Mouse (Mus musculus) liver, embryonic 14.5 days (tissue): ENCODE measurements at regions not wholly inside any gene's neighbourhood (a gene's known extent, or its start where the extent isn't known, plus 50 kb on each side); places are given as distances from the start of the nearest gene placed in this dataset.
A peak's percentile ranks its signal among the peaks of the same experiment; 100 is the strongest.

Experiments
- ATAC-seq: fragments of 200-750 bp; cut with Nextera tagmentation; 2 replicates; pipeline ENCODE4 v1.8.0; 2017; ENCODE audit warnings: moderate number of reproducible peaks, mild to moderate bottlenecking, moderate library complexity; ENCODE audit not compliant: insufficient read depth
- DNase-seq, 3 experiments: peaks; one replicate each; pipeline ENCODE4 v3.0.0-alpha.2; 2012 to 2013; ENCODE audit warnings: low read depth in 3 of 3, low spot score in 3 of 3
- H3K27ac ChIP-seq: fragments of 300-500 bp; sonication (generic); 2 replicates; pipeline ENCODE4 v1.5.1; 2014; ENCODE audit warnings: moderate library complexity, mild to moderate bottlenecking, control low read depth, inconsistent platforms
- H3K27me3 ChIP-seq: fragments of 300-500 bp; sonication (generic); 2 replicates; pipeline ENCODE4 v1.6.1; 2014; ENCODE audit warnings: mild to moderate bottlenecking, low read length, moderate library complexity; ENCODE audit not compliant: control insufficient read depth, insufficient read depth
- H3K36me3 ChIP-seq: fragments of 300-500 bp; sonication (generic); replicated peaks from 2 replicates; pipeline ENCODE4 v1.6.1; 2014; ENCODE audit warnings: low read depth; ENCODE audit not compliant: control insufficient read depth, insufficient read depth
- H3K4me1 ChIP-seq, 2 experiments: fragments of 200-500 bp in 1 of 2; fragments of 300-500 bp in 1 of 2; sonication (generic) in 1 of 2; replicated peaks; 2 replicates each; pipeline ENCODE4 v1.6.1; 2012 to 2014; ENCODE audit warnings: antibody characterized with exemption in 1 of 2, inconsistent platforms in 1 of 2, low read length in 1 of 2; ENCODE audit not compliant: control insufficient read depth in 2 of 2, insufficient read depth in 2 of 2
- H3K4me2 ChIP-seq: fragments of 300-500 bp; sonication (generic); 2 replicates; pipeline ENCODE4 v1.6.1; 2014; ENCODE audit warnings: low read depth, mild to moderate bottlenecking, control low read depth, moderate library complexity
- H3K4me3 ChIP-seq, 2 experiments: fragments of 200-500 bp in 1 of 2; fragments of 300-500 bp in 1 of 2; sonication (generic) in 1 of 2; 2 replicates each; pipeline ENCODE4 v1.5.1; 2012 to 2014; ENCODE audit warnings: low read depth in 2 of 2, low read length in 2 of 2, mild to moderate bottlenecking in 2 of 2, control low read depth in 1 of 2, inconsistent platforms in 1 of 2, moderate library complexity in 1 of 2; ENCODE audit not compliant: insufficient read depth in 1 of 2
- H3K9ac ChIP-seq: fragments of 300-500 bp; sonication (generic); replicated peaks from 2 replicates; pipeline ENCODE4 v1.6.1; 2014; ENCODE audit warnings: mild to moderate bottlenecking, control low read depth, moderate library complexity
- H3K9me3 ChIP-seq: fragments of 300-500 bp; sonication (generic); 2 replicates; pipeline ENCODE4 v1.6.1; 2016; ENCODE audit warnings: low read length, mixed read lengths; ENCODE audit not compliant: control insufficient read depth
- CTCF ChIP-seq: IDR thresholded peaks from 2 replicates; pipeline ENCODE4 v1.5.1; 2016; ENCODE audit warnings: antibody characterized with exemption, low read depth, control low read depth
- EP300 ChIP-seq: IDR thresholded peaks from 2 replicates; pipeline ENCODE4 v1.6.1; 2016; ENCODE audit warnings: antibody characterized with exemption, low read depth
- WGBS: fragments of 180-500 bp; shearing (Covaris S2); extraction: QIAGEN DNeasy Blood & Tissue Kit; methylation state at CpG from one replicate; pipeline ENCODE4 v1.1.7; 2014; ENCODE audit not compliant: insufficient replicate concordance; 5-methylcytosine and 5-hydroxymethylcytosine counted together

DNA sequence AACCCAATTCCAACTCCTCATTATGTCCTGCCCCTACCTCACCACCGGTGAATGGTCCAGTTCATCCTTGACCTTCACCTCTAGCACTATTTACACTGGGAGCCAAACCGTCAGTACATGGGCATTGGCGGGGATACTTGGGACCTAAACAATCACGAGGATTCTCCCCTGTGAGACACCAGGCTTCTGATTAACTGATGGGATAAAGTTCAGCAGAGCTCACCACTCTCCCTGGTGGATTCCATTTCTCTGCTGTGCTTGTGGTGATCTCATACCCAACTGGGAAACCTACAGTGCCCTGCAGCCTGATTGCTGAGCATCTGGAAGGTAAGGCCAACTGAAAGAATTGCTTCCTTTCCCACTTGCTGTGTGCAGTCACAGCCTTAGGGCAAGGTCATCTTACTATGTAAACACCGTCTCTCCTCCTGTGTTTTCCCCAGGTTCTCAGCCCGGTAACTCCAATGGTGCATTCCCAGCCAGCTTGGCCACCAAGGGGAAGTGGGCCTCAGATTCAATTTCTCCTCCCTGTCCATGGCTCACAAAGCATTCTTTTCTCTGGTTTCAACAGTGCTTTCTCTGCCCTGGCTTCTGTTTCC, 125.0 kb upstream of the D7Ertd443e start:
- no peak overlapping the region for H3K27ac ChIP-seq
- 56% methylated on average over 6 of the region's 6 CpGs for WGBS
- ATAC-seq: no peak
- TF ChIP-seq CTCF (no peak), EP300 (no peak)
- H3K4me3 ChIP-seq: no peak overlapping the region
- H3K9ac ChIP-seq: no peak overlapping the region
- H3K9me3 ChIP-seq: no peaks in the 10 kb centered on the region
- no peaks in the 10 kb centered on the region; a peak in 1 of 4 replicates for H3K4me1 ChIP-seq
- no peaks in the 10 kb centered on the region for H3K36me3 ChIP-seq
- no peak overlapping the region for H3K4me2 ChIP-seq
- H3K27me3 ChIP-seq: no peaks in the 10 kb centered on the region
- no peak for DNase-seq

DNA sequence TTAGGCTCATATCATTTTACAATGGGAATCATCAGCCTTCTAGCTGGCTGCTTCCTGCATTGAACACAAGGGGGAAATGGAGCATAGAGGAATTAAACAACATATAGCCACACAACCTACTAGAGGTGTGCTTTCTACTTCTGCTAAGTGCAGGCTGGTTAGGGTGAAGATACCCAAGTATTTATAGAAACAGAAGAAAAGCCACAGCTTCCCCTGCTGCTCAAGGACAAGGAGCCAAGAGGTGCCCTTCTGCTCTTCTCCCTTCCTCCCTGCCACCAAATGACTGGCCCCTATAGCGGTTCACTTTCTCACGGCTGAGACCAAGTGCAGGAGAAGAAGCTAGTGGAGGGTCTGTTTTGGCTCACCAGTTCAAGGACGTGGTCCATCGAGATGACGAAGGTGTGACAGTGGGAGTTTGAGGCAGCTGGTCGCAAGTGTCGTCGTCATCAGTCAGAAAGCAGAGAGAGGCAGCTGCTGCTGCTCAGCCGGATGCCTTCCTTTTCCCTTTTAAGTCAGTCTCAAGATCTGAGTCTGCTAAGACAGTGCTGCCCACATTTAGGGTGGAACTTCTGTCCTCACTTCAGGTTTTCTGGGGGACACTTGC, 134.0 kb upstream of the D7Ertd443e start:
- Histone ChIP-seq H3K9me3 (no peaks in the 10 kb centered on the region), H3K4me1 (peaks cover 11 to 14% of the 10 kb centered on the region in 2 experiments), H3K27me3 (no peaks in the 10 kb centered on the region), H3K27ac (no peak overlapping the region), H3K9ac (no peak overlapping the region), H3K4me3 (no peak overlapping the region), H3K4me2 (no peak overlapping the region), H3K36me3 (no peaks in the 10 kb centered on the region)
- no peak for DNase-seq
- no peak for ATAC-seq
- WGBS: 27% methylated on average over 9 of the region's 9 CpGs
- no peak for TF ChIP-seq EP300
- TF ChIP-seq CTCF: no peak

DNA sequence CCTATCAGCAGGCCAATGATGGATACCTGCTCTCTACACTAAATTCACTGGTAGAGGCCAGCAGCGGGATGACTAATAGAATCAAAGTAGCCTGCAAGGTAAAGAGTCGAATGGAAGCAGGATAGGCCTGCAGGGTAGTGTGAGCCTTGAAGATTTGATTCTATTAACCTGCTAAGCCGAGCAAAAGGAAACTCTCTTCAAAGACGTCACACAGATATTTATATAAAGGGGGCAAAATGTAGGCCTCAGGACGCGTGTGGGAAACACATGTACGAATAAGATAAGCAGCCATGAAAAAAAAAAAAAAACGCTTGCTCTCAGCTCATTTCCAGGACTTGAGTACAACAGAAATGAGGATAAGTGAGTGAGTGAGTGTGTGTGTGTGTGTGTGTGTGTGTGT, 138.4 kb upstream of the D7Ertd443e start:
- peak overlapping the region; percentile 43 for H3K4me2 ChIP-seq
- H3K4me3 ChIP-seq: no peak overlapping the region
- H3K9me3 ChIP-seq: no peaks in the 10 kb centered on the region
- DNase-seq: peak; percentile 47 to 58 (median 57)
- WGBS: 19% methylated on average over 8 of the region's 8 CpGs
- peak; percentile 68 for ATAC-seq
- TF ChIP-seq CTCF (no peak), EP300 (peak; percentile 70)
- H3K4me1 ChIP-seq: peaks cover 22 to 29% of the 10 kb centered on the region in 2 experiments
- no peaks in the 10 kb centered on the region for H3K27me3 ChIP-seq
- peak overlapping the region; percentile 64 for H3K27ac ChIP-seq
- no peak overlapping the region; the same call in 1 of the 2 replicates for H3K9ac ChIP-seq
- H3K36me3 ChIP-seq: no peaks in the 10 kb centered on the region

GRCm38 (mm10) chr7:134525041-134525440, 139.6 kb upstream of the D7Ertd443e start:
- Histone ChIP-seq H3K9ac (no peak overlapping the region; the same call in 1 of the 2 replicates), H3K36me3 (no peaks in the 10 kb centered on the region), H3K4me2 (0 out of 2 replicates have a peak overlapping the region, but pooled peaks have one; percentile 18), H3K9me3 (no peaks in the 10 kb centered on the region), H3K4me3 (no peak overlapping the region), H3K27me3 (no peaks in the 10 kb centered on the region), H3K4me1 (peaks cover 22 to 27% of the 10 kb centered on the region in 2 experiments), H3K27ac (peak overlapping the region; percentile 41)
- no peak for TF ChIP-seq CTCF
- peak; percentile 61; the same call in 1 of the 2 replicates for TF ChIP-seq EP300
- ATAC-seq: peak; percentile 89
- WGBS: 73% methylated on average over 1 of the region's 1 CpGs
- DNase-seq: peak in 2 of 3 experiments; percentile 29 to 35

- H3K36me3 ChIP-seq: no peaks in the 10 kb centered on the region
- H3K27ac ChIP-seq: no peak overlapping the region; the same call in 1 of the 2 replicates
- no peak overlapping the region for H3K4me2 ChIP-seq
- 25% methylated on average over 2 of the region's 2 CpGs for WGBS
- H3K4me1 ChIP-seq: peaks cover 22 to 27% of the 10 kb centered on the region in 2 experiments
- no peaks in the 10 kb centered on the region for H3K9me3 ChIP-seq
- no peaks in the 10 kb centered on the region for H3K27me3 ChIP-seq
- no peak overlapping the region for H3K4me3 ChIP-seq
- TF ChIP-seq EP300: peak; percentile 22; the same call in 1 of the 2 replicates
- TF ChIP-seq CTCF: no peak
- no peak overlapping the region; the same call in 1 of the 2 replicates for H3K9ac ChIP-seq
- ATAC-seq (peak; percentile 66), DNase-seq (no peak)
Observed at GRCm38 (mm10) chr7:134525461-134525860, 140.0 kb upstream of the D7Ertd443e start.
